Mouse (Mus musculus) adipocyte (in vitro differentiated cells): ENCODE data around the gene Arfip2.

Source experiments
- DNase-seq: peaks from one replicate; pipeline ENCODE4 v3.0.0-alpha.2; 2016; ENCODE audit warnings: low spot score

Gene Arfip2

GRCm38 (mm10) chr7:105614400-105614799 lies 25.8 kb downstream of the Arfip2 start:
- DNase-seq, result no peak

- no peak for DNase-seq
Observed at GRCm38 (mm10) chr7:105611767-105612166, 28.4 kb downstream of the Arfip2 start.

- DNase-seq, result no peak
Observed at GRCm38 (mm10) chr7:105608467-105608866, 31.7 kb downstream of the Arfip2 start.

GRCm38 (mm10) chr7:105602860-105603623 lies 37.2 kb downstream of the Arfip2 start:
- peak; percentile 73 for DNase-seq

GRCm38 (mm10) chr7:105590097-105590496 lies 50.1 kb downstream of the Arfip2 start:
- DNase-seq, result no peak

- no peak for DNase-seq
Observed at GRCm38 (mm10) chr7:105588325-105588912, 51.8 kb downstream of the Arfip2 start.
